Mouse (Mus musculus): Measurements from ENCODE around the gene Ppm1h. TPM values are rescaled to one million over a fixed set of nuclear protein-coding genes. Genes with fewer than 3 reads are reported as not detected.
A peak's percentile ranks its signal among the peaks of the same experiment; 100 is the strongest.
"Not testable (repeated sequence)": the region's sequence is repeated elsewhere in the genome, so short reads cannot be mapped to it uniquely, and the experiment has no call there.

Ppm1h gene
- polyA plus RNA-seq, 1 experiment = 13.4 TPM

GRCm38 (mm10) chr10:122922226-122922625 lies 243.7 kb downstream of the Ppm1h start:
- TF ChIP-seq POLR2A (IDR thresholded peaks at IDR 0.05; ENCODE audit: borderline replicate concordance, extremely low read depth, insufficient read depth, insufficient read length, poor library complexity, severe bottlenecking) (no peak), CTCF (IDR thresholded peaks at IDR 0.05; ENCODE audit: borderline replicate concordance, extremely low read depth, insufficient read depth, insufficient read length) (no peak)
- peak; percentile 67 for DNase-seq (ENCODE audit: low read depth)

GRCm38 (mm10) chr10:122924571-122924970 lies 246.0 kb downstream of the Ppm1h start:
- not testable (repeated sequence) for DNase-seq (ENCODE audit: low read depth)

GRCm38 (mm10) chr10:122926275-122926674 lies 247.7 kb downstream of the Ppm1h start:
- no peak for TF ChIP-seq POLR2A (IDR thresholded peaks at IDR 0.05; ENCODE audit: borderline replicate concordance, extremely low read depth, insufficient read depth, insufficient read length, poor library complexity, severe bottlenecking)
- no peak for TF ChIP-seq CTCF (IDR thresholded peaks at IDR 0.05; ENCODE audit: borderline replicate concordance, extremely low read depth, insufficient read depth, insufficient read length)
- DNase-seq (ENCODE audit: low read depth) = no peak

GRCm38 (mm10) chr10:122930520-122930919 lies 252.0 kb downstream of the Ppm1h start:
- TF ChIP-seq POLR2A (IDR thresholded peaks at IDR 0.05; ENCODE audit: borderline replicate concordance, extremely low read depth, insufficient read depth, insufficient read length, poor library complexity, severe bottlenecking) (no peak), CTCF (IDR thresholded peaks at IDR 0.05; ENCODE audit: borderline replicate concordance, extremely low read depth, insufficient read depth, insufficient read length) (no peak)
- DNase-seq (ENCODE audit: low read depth) = no peak

- TF ChIP-seq CTCF (IDR thresholded peaks at IDR 0.05; ENCODE audit: borderline replicate concordance, extremely low read depth, insufficient read depth, insufficient read length) (no peak), POLR2A (IDR thresholded peaks at IDR 0.05; ENCODE audit: borderline replicate concordance, extremely low read depth, insufficient read depth, insufficient read length, poor library complexity, severe bottlenecking) (no peak)
- DNase-seq (ENCODE audit: low read depth) = peak; percentile 91
These were observed 252.8 kb downstream of the Ppm1h start for GRCm38 (mm10) chr10:122931193-122931832.

GRCm38 (mm10) chr10:122931851-122932550 lies 253.4 kb downstream of the Ppm1h start:
- TF ChIP-seq POLR2A (IDR thresholded peaks at IDR 0.05; ENCODE audit: borderline replicate concordance, extremely low read depth, insufficient read depth, insufficient read length, poor library complexity, severe bottlenecking) (no peak), CTCF (IDR thresholded peaks at IDR 0.05; ENCODE audit: borderline replicate concordance, extremely low read depth, insufficient read depth, insufficient read length) (no peak)
- peak; percentile 94 for DNase-seq (ENCODE audit: low read depth)

GRCm38 (mm10) chr10:122933053-122933838 lies 254.7 kb downstream of the Ppm1h start:
- no peak for DNase-seq (ENCODE audit: low read depth)
- TF ChIP-seq POLR2A (IDR thresholded peaks at IDR 0.05; ENCODE audit: borderline replicate concordance, extremely low read depth, insufficient read depth, insufficient read length, poor library complexity, severe bottlenecking) (no peak), CTCF (IDR thresholded peaks at IDR 0.05; ENCODE audit: borderline replicate concordance, extremely low read depth, insufficient read depth, insufficient read length) (no peak)

- not testable (repeated sequence) for DNase-seq (ENCODE audit: low read depth)
These were observed 256.8 kb downstream of the Ppm1h start for GRCm38 (mm10) chr10:122935406-122935805.

- DNase-seq (ENCODE audit: low read depth) = not testable (repeated sequence)
These were observed 258.8 kb downstream of the Ppm1h start for GRCm38 (mm10) chr10:122937380-122937779.

GRCm38 (mm10) chr10:122939546-122939945 lies 261.0 kb downstream of the Ppm1h start:
- DNase-seq (ENCODE audit: low read depth) = no peak
- TF ChIP-seq POLR2A (IDR thresholded peaks at IDR 0.05; ENCODE audit: borderline replicate concordance, extremely low read depth, insufficient read depth, insufficient read length, poor library complexity, severe bottlenecking) (no peak), CTCF (IDR thresholded peaks at IDR 0.05; ENCODE audit: borderline replicate concordance, extremely low read depth, insufficient read depth, insufficient read length) (no peak)

GRCm38 (mm10) chr10:122942771-122943170 lies 264.2 kb downstream of the Ppm1h start:
- TF ChIP-seq CTCF (IDR thresholded peaks at IDR 0.05; ENCODE audit: borderline replicate concordance, extremely low read depth, insufficient read depth, insufficient read length) (no peak), POLR2A (IDR thresholded peaks at IDR 0.05; ENCODE audit: borderline replicate concordance, extremely low read depth, insufficient read depth, insufficient read length, poor library complexity, severe bottlenecking) (no peak)
- DNase-seq (ENCODE audit: low read depth) = no peak

- no peak for DNase-seq (ENCODE audit: low read depth)
- TF ChIP-seq POLR2A (IDR thresholded peaks at IDR 0.05; ENCODE audit: borderline replicate concordance, extremely low read depth, insufficient read depth, insufficient read length, poor library complexity, severe bottlenecking) (no peak), CTCF (IDR thresholded peaks at IDR 0.05; ENCODE audit: borderline replicate concordance, extremely low read depth, insufficient read depth, insufficient read length) (no peak)
These were observed 265.3 kb downstream of the Ppm1h start for GRCm38 (mm10) chr10:122943824-122944223.

All from brain, embryonic 14.5 days (tissue).